Comparison of ENCODE assay signal across 22 mouse cellular contexts in genomic region chr2:60614758-60615157, GRCm38 (mm10).
DNase-seq lines count a peak whose midpoint lies in the region; ATAC-seq lines count a peak whose summit lies in the region.
"Had no signal": no experiment of that assay in that cellular context is flagged by ENCODE, and none has a peak within 500 bp of the region (broad histone marks: within the 10 kb centered on the region; RNA-seq: fewer than 3 reads in every experiment).

No protein-coding gene starts in this region.

- intact Hi-C loops in left cerebral cortex, postnatal 36 days (cut with DNase I), result no loop called here
- intact Hi-C loops in left cerebral cortex, postnatal 10 days (cut with DNase I), result no loop called here

- no peak for DNase-seq in frontal cortex, postnatal 10 days (ENCODE audit: low spot score in 2 of 2)
- DNase-seq in left cerebral cortex, postnatal 36 days (ENCODE audit: low spot score in 2 of 2), result peak; percentile 5 to 9
- DNase-seq in left cerebral cortex, postnatal 10 days (ENCODE audit: extremely low spot score in 1 of 2, low spot score in 2 of 2), result no peak
- peak; percentile 12 to 19 for DNase-seq in right cerebral cortex, adult 2 months (ENCODE audit: low spot score in 2 of 2)
- DNase-seq in right cerebral cortex, postnatal 4 days, result no peak
- DNase-seq: adrenal gland, adult 8-10 months; adrenal gland, postnatal 14 days; adrenal gland, postnatal 36 days; B cell, adult 2 months; cerebellum, adult 11 months; cerebellum, adult 18-20 months; cerebellum, adult 8-10 months; cerebellum, adult 9-11 months; cerebellum, postnatal 14 days; cerebellum, postnatal 36 days; embryo, embryonic 11 days had no signal

- ATAC-seq in frontal cortex, adult (ENCODE audit: low TSS enrichment), result peak; percentile 77; the same call in 1 of the 2 replicates
- ATAC-seq: activated CD4-positive, CD25-positive, alpha-beta regulatory T cell, adult 4 months; CD4-positive, CD25-positive, alpha-beta regulatory T cell, adult 4 months; forebrain, embryonic 14.5 days; forebrain, embryonic 16.5 days; Patski had no signal

Comparison
In these comparisons a context has a peak if more than half of its experiments do, and no peak if none do; other contexts are left out.
1. DNase-seq: peak in left cerebral cortex, postnatal 36 days (2 of 2) and right cerebral cortex, adult 2 months (2 of 2); none in frontal cortex, postnatal 10 days (0 of 2), left cerebral cortex, postnatal 10 days (0 of 2) and right cerebral cortex, postnatal 4 days (single experiment).